Mouse (Mus musculus): ENCODE measurements around the gene Smoc1. TPM values are rescaled to one million over a fixed set of nuclear protein-coding genes. Genes with fewer than 3 reads are reported as not detected.
A peak's percentile ranks its signal among the peaks of the same experiment; 100 is the strongest.

Smoc1 gene
- total RNA-seq, 4 experiments from 2014 or later = 8.3 to 15.7 (median 11.5) TPM

- no peak for DNase-seq (ENCODE audit: low spot score in 2 of 2)
Observed at GRCm38 (mm10) chr12:81167142-81167541, 140.5 kb downstream of the Smoc1 start.

- no peak for DNase-seq (ENCODE audit: low spot score in 2 of 2)
Observed at GRCm38 (mm10) chr12:81168031-81168430, 141.4 kb downstream of the Smoc1 start.

- DNase-seq (ENCODE audit: low spot score in 2 of 2) = no peak
Observed at GRCm38 (mm10) chr12:81168494-81168893, 141.9 kb downstream of the Smoc1 start.

- no peak for DNase-seq (ENCODE audit: low spot score in 2 of 2)
Observed at GRCm38 (mm10) chr12:81170076-81170475, 143.5 kb downstream of the Smoc1 start.

- no peak for DNase-seq (ENCODE audit: low spot score in 2 of 2)
Observed at GRCm38 (mm10) chr12:81173011-81173410, 146.4 kb downstream of the Smoc1 start.

- no peak for DNase-seq (ENCODE audit: low spot score in 2 of 2)
Observed at GRCm38 (mm10) chr12:81173893-81174292, 147.3 kb downstream of the Smoc1 start.

GRCm38 (mm10) chr12:81175252-81175651 is 148.6 kb downstream of the Smoc1 start:
- no peak for DNase-seq (ENCODE audit: low spot score in 2 of 2)

- DNase-seq (ENCODE audit: low spot score in 2 of 2) = peak; percentile 33 to 68
Observed at GRCm38 (mm10) chr12:81182073-81182472, 155.5 kb downstream of the Smoc1 start.

- DNase-seq (ENCODE audit: low spot score in 2 of 2) = no peak
Observed at GRCm38 (mm10) chr12:81184967-81185366, 158.4 kb downstream of the Smoc1 start.

GRCm38 (mm10) chr12:81186081-81186480 is 159.5 kb downstream of the Smoc1 start:
- peak; percentile 29 to 41 for DNase-seq (ENCODE audit: low spot score in 2 of 2)

GRCm38 (mm10) chr12:81186668-81187067 is 160.1 kb downstream of the Smoc1 start:
- DNase-seq (ENCODE audit: low spot score in 2 of 2) = no peak

GRCm38 (mm10) chr12:81188423-81188822 is 161.8 kb downstream of the Smoc1 start:
- DNase-seq (ENCODE audit: low spot score in 2 of 2) = no peak

GRCm38 (mm10) chr12:81188996-81189395 is 162.4 kb downstream of the Smoc1 start:
- DNase-seq (ENCODE audit: low spot score in 2 of 2) = no peak

- no peak for DNase-seq (ENCODE audit: low spot score in 2 of 2)
Observed at GRCm38 (mm10) chr12:81189636-81190035, 163.0 kb downstream of the Smoc1 start.

GRCm38 (mm10) chr12:81193968-81194367 is 167.4 kb downstream of the Smoc1 start:
- no peak for DNase-seq (ENCODE audit: low spot score in 2 of 2)

- no peak for DNase-seq (ENCODE audit: low spot score in 2 of 2)
Observed at GRCm38 (mm10) chr12:81197468-81198075, 171.0 kb downstream of the Smoc1 start.

- peak; percentile 68 to 78 for DNase-seq (ENCODE audit: low spot score in 2 of 2)
Observed at GRCm38 (mm10) chr12:81199280-81199955, 172.8 kb downstream of the Smoc1 start.

GRCm38 (mm10) chr12:81203226-81203625 is 176.6 kb downstream of the Smoc1 start:
- no peak for DNase-seq (ENCODE audit: low spot score in 2 of 2)

GRCm38 (mm10) chr12:81205619-81206560 is 179.3 kb downstream of the Smoc1 start:
- no peak for DNase-seq (ENCODE audit: low spot score in 2 of 2)

GRCm38 (mm10) chr12:81208559-81208958 is 182.0 kb downstream of the Smoc1 start:
- DNase-seq (ENCODE audit: low spot score in 2 of 2) = no peak

- no peak for DNase-seq (ENCODE audit: low spot score in 2 of 2)
Observed at GRCm38 (mm10) chr12:81219339-81219738, 192.7 kb downstream of the Smoc1 start.

GRCm38 (mm10) chr12:81223276-81223675 is 196.7 kb downstream of the Smoc1 start:
- no peak for DNase-seq (ENCODE audit: low spot score in 2 of 2)
